Mouse (Mus musculus) CH12.LX (cell line): ENCODE results near the gene Tmem191c. TPM values are rescaled to one million over a fixed set of nuclear protein-coding genes. Genes with fewer than 3 reads are reported as not detected.

Experiments used
- DNase-seq: peaks from one replicate; pipeline ENCODE4 v3.0.0-alpha.2; 2013; ENCODE audit errors: extremely low read depth
- H3K27ac ChIP-seq: 2 replicates; pipeline ENCODE4 v1.5.1; 2012; ENCODE audit warnings: low read depth, mild to moderate bottlenecking, control low read depth, moderate library complexity; ENCODE audit not compliant: insufficient read depth
- H3K27me3 ChIP-seq: replicated peaks from 2 replicates; pipeline ENCODE3; 2012; ENCODE audit warnings: inconsistent platforms
- H3K36me3 ChIP-seq, 2 experiments: replicated peaks in 1 of 2; 2 replicates each; pipeline versions ENCODE3 to v1.6.1; 2012; ENCODE audit warnings: inconsistent platforms in 1 of 2, low read length in 1 of 2, mild to moderate bottlenecking in 1 of 2, mixed read lengths in 1 of 2, moderate library complexity in 1 of 2; ENCODE audit not compliant: control insufficient read depth in 1 of 2, insufficient read depth in 1 of 2
- H3K4me1 ChIP-seq, 2 experiments: 2 replicates each; pipeline ENCODE4 v1.6.1; 2012; ENCODE audit warnings: inconsistent platforms in 1 of 2, moderate library complexity in 1 of 2; ENCODE audit not compliant: insufficient read depth in 2 of 2, control insufficient read depth in 1 of 2
- H3K4me2 ChIP-seq: 2 replicates; pipeline ENCODE4 v1.6.1; 2012; ENCODE audit warnings: low read depth, mild to moderate bottlenecking, control low read depth; ENCODE audit not compliant: poor library complexity, insufficient read depth, severe bottlenecking
- H3K4me3 ChIP-seq, 3 experiments: fragments of 150-350 bp in 1 of 3; sonication (generic) in 1 of 3; replicated peaks in 1 of 3; 2 replicates each; pipeline versions ENCODE3 to v1.5.1; 2011 to 2012; ENCODE audit warnings: low read depth in 2 of 3, low read length in 2 of 3, mild to moderate bottlenecking in 2 of 3, moderate library complexity in 2 of 3, control low read depth in 1 of 3, improper control_type of control experiment in 1 of 3, inconsistent platforms in 1 of 3, mixed read lengths in 1 of 3; ENCODE audit not compliant: poor library complexity in 1 of 3
- H3K79me2 ChIP-seq: replicated peaks from 2 replicates; pipeline ENCODE4 v1.6.1; 2012; ENCODE audit warnings: mild to moderate bottlenecking, moderate library complexity; ENCODE audit not compliant: control insufficient read depth, poor library complexity, insufficient read depth, severe bottlenecking; ENCODE audit errors: extremely low read depth
- H3K9ac ChIP-seq: 2 replicates; pipeline ENCODE4 v1.6.1; 2012; ENCODE audit warnings: low read depth, mild to moderate bottlenecking, control low read depth, moderate library complexity; ENCODE audit not compliant: insufficient read depth
- H3K9me3 ChIP-seq: replicated peaks from 2 replicates; pipeline ENCODE3; 2012; ENCODE audit warnings: low read length, inconsistent platforms, mixed read lengths
- BHLHE40 ChIP-seq: IDR thresholded peaks from 2 replicates; pipeline ENCODE4 v1.6.1; 2011; ENCODE audit warnings: mild to moderate bottlenecking, low read depth, low read length, improper control_type of control experiment
- CHD1 ChIP-seq: IDR thresholded peaks from 2 replicates; pipeline ENCODE4 v1.6.1; 2012; ENCODE audit warnings: low read depth, low read length, improper control_type of control experiment, inconsistent platforms
- CTCF ChIP-seq, 2 experiments: IDR thresholded peaks in 1 of 2; conservative IDR thresholded peaks in 1 of 2; 2 replicates each; pipeline ENCODE4 v1.5.1; 2011 to 2012; ENCODE audit warnings: low read depth in 2 of 2, low read length in 2 of 2, improper control_type of control experiment in 1 of 2, inconsistent platforms in 1 of 2, mild to moderate bottlenecking in 1 of 2, moderate library complexity in 1 of 2
- ELF1 ChIP-seq: IDR thresholded peaks from 2 replicates; pipeline ENCODE4 v1.6.1; 2014; ENCODE audit warnings: low read depth, mild to moderate bottlenecking, inconsistent platforms, low read length, improper control_type of control experiment
- ETS1 ChIP-seq: conservative IDR thresholded peaks from 2 replicates; pipeline ENCODE4 v1.6.1; 2012; ENCODE audit warnings: low read depth, mild to moderate bottlenecking, inconsistent platforms, low read length, improper control_type of control experiment, moderate library complexity
- GABPA ChIP-seq: IDR thresholded peaks from 2 replicates; pipeline ENCODE4 v1.6.1; 2012; ENCODE audit warnings: low read depth, low read length, improper control_type of control experiment, inconsistent platforms; ENCODE audit not compliant: insufficient replicate concordance
- HCFC1 ChIP-seq: IDR thresholded peaks from 2 replicates; pipeline ENCODE4 v1.6.1; 2012; ENCODE audit warnings: low read depth, mild to moderate bottlenecking, inconsistent platforms, low read length, improper control_type of control experiment
- IRF4 ChIP-seq: IDR thresholded peaks from 2 replicates; pipeline ENCODE4 v1.6.1; 2014; ENCODE audit warnings: low read depth, mild to moderate bottlenecking, inconsistent platforms, low read length, improper control_type of control experiment
- JUND ChIP-seq: conservative IDR thresholded peaks from 2 replicates; pipeline ENCODE4 v1.6.1; 2011; ENCODE audit warnings: low read depth, low read length, improper control_type of control experiment
- MAFK ChIP-seq: IDR thresholded peaks from 2 replicates; pipeline ENCODE4 v1.6.1; 2011; ENCODE audit warnings: low read length, improper control_type of control experiment; ENCODE audit not compliant: insufficient replicate concordance
- MAX ChIP-seq: IDR thresholded peaks from 2 replicates; pipeline ENCODE4 v1.6.1; 2011; ENCODE audit warnings: low read length, improper control_type of control experiment
- MEF2A ChIP-seq: IDR thresholded peaks from 2 replicates; pipeline ENCODE4 v1.6.1; 2014; ENCODE audit warnings: low read depth, mild to moderate bottlenecking, inconsistent platforms, low read length, improper control_type of control experiment, borderline replicate concordance
- MXI1 ChIP-seq: IDR thresholded peaks from 2 replicates; pipeline ENCODE4 v1.6.1; 2011; ENCODE audit warnings: mild to moderate bottlenecking, low read depth, low read length, improper control_type of control experiment
- MYC ChIP-seq: IDR thresholded peaks from 2 replicates; pipeline ENCODE4 v1.6.1; 2011; ENCODE audit warnings: low read depth, mild to moderate bottlenecking, improper control_type of control experiment, low read length
- NELFE ChIP-seq: IDR thresholded peaks from 2 replicates; pipeline ENCODE4 v1.6.1; 2011; ENCODE audit warnings: low read depth, low read length, improper control_type of control experiment
- PAX5 ChIP-seq: IDR thresholded peaks from 2 replicates; pipeline ENCODE4 v1.6.1; 2012; ENCODE audit warnings: low read length, inconsistent platforms, mixed read lengths
- RCOR1 ChIP-seq: conservative IDR thresholded peaks from 2 replicates; pipeline ENCODE4 v1.6.1; 2012; ENCODE audit warnings: low read depth, mild to moderate bottlenecking, inconsistent platforms, low read length, improper control_type of control experiment
- UBTF ChIP-seq: IDR thresholded peaks from 2 replicates; pipeline ENCODE4 v1.6.1; 2012; ENCODE audit warnings: low read depth, mild to moderate bottlenecking, inconsistent platforms, low read length, improper control_type of control experiment, moderate library complexity
- ZC3H11A ChIP-seq: IDR thresholded peaks from 2 replicates; pipeline ENCODE4 v1.6.1; 2012; ENCODE audit warnings: low read depth, mild to moderate bottlenecking, inconsistent platforms, low read length, improper control_type of control experiment
- ZMIZ1 ChIP-seq: IDR thresholded peaks from 2 replicates; pipeline ENCODE4 v1.6.1; 2012; ENCODE audit warnings: low read depth, mild to moderate bottlenecking, inconsistent platforms, low read length, improper control_type of control experiment
- ZNF384 ChIP-seq: IDR thresholded peaks from 2 replicates; pipeline ENCODE4 v1.6.1; 2012; ENCODE audit warnings: low read depth, low read length, improper control_type of control experiment, inconsistent platforms
- dilution Hi-C: fragments of 300-500 bp; cut with MboI; formaldehyde crosslinking; loops from 2 replicates; pipeline ENCODE4 v1.14.3; 2020; ENCODE audit warnings: low sequenced_read_pairs; ENCODE audit not compliant: extremely low pct_unique_long_range_greater_than_20kb, extremely low pct_ligation_motif_present
- in situ Hi-C: fragments of 300-500 bp; cut with MboI; formaldehyde crosslinking; loops from 3 replicates; pipeline ENCODE4 v1.14.3; 2019; ENCODE audit warnings: low sequenced_read_pairs, low pct_ligation_motif_present, low pct_unique_long_range_greater_than_20kb, mixed read lengths
- polyA plus RNA-seq: library from polyadenylated mRNA; unstranded; fragments of >175 nt; gene quantifications from 2 replicates; pipeline ENCODE4 v1.2.1, GENCODE M21; 2012; ENCODE audit warnings: low read depth; ENCODE audit not compliant: insufficient read length
- total RNA-seq, 2 experiments: library from RNA; depleted of rRNA; stranded (reverse); fragments of 300-350 nt in 1 of 2; fragments of >200 nt in 1 of 2; gene quantifications; 2 replicates each; pipeline ENCODE4 v1.2.3; 2012 to 2014

Tmem191c gene
- total and polyA plus RNA-seq, 3 experiments, result 2.6 to 11.3 (median 7.9) TPM

GRCm38 (mm10) chr16:17309036-17309435, 33.2 kb downstream of the Tmem191c start:
- DNase-seq, result no peak
- in situ Hi-C loops (no loop called here), dilution Hi-C loops (no loop called here)
- no peak for TF ChIP-seq MYC
- no peak for TF ChIP-seq HCFC1
- no peak for TF ChIP-seq MXI1
- no peak for TF ChIP-seq ZMIZ1
- no peak for TF ChIP-seq MAFK
- no peak for TF ChIP-seq PAX5
- no peak for TF ChIP-seq ETS1
- TF ChIP-seq MEF2A, result no peak
- no peak for TF ChIP-seq ZC3H11A
- no peak for TF ChIP-seq GABPA
- no peak for TF ChIP-seq IRF4
- H3K4me3 ChIP-seq, result no peak overlapping the region
- no peak overlapping the region for H3K27ac ChIP-seq
- H3K27me3 ChIP-seq, result no peaks in the 10 kb centered on the region
- peaks cover 54 to 87% of the 10 kb centered on the region in 2 experiments for H3K36me3 ChIP-seq
- no peak overlapping the region for H3K9ac ChIP-seq
- peaks cover 5% of the 10 kb centered on the region for H3K9me3 ChIP-seq
- no peaks in the 10 kb centered on the region for H3K79me2 ChIP-seq
- H3K4me1 ChIP-seq, result peaks cover 2 to 11% of the 10 kb centered on the region in 2 experiments; a peak in 3 of 4 replicates
- H3K4me2 ChIP-seq, result no peak overlapping the region

- H3K9me3 ChIP-seq, result peaks cover 5% of the 10 kb centered on the region
- H3K27ac ChIP-seq, result no peak overlapping the region
- H3K4me3 ChIP-seq, result no peak overlapping the region
- no peaks in the 10 kb centered on the region for H3K79me2 ChIP-seq
- dilution Hi-C loops, result no loop called here
- DNase-seq, result no peak
- H3K27me3 ChIP-seq, result no peaks in the 10 kb centered on the region
- TF ChIP-seq UBTF (no peak), ZNF384 (no peak), NELFE (no peak), BHLHE40 (no peak), RCOR1 (no peak), PAX5 (no peak), CHD1 (no peak), ELF1 (no peak), JUND (no peak), MXI1 (no peak), GABPA (no peak), MYC (no peak), HCFC1 (no peak), ZC3H11A (no peak), CTCF (conservative IDR thresholded peaks at IDR 0.05 in 1 of 2, IDR thresholded peaks at IDR 0.05 in 1 of 2; ENCODE audit: low read depth in 2 of 2, low read length in 2 of 2) (no peak), MAX (no peak)
- H3K9ac ChIP-seq, result no peak overlapping the region
- in situ Hi-C loops, result no loop called here
- H3K36me3 ChIP-seq, result peaks cover 57 to 90% of the 10 kb centered on the region in 2 experiments
- no peaks in the 10 kb centered on the region for H3K4me1 ChIP-seq
- no peak overlapping the region for H3K4me2 ChIP-seq
These were observed 36.7 kb downstream of the Tmem191c start for GRCm38 (mm10) chr16:17312531-17312930.
